Mouse (Mus musculus): Measurements from ENCODE around the gene Dnase2a. TPM values are rescaled to one million over a fixed set of nuclear protein-coding genes. Genes with fewer than 3 reads are reported as not detected.

The Dnase2a gene
- polyA plus RNA-seq, 1 experiment from 2014 or later: 17.9 TPM

- Histone ChIP-seq H3K27me3 (ENCODE audit: control insufficient read depth, insufficient read depth, low read length) (0 out of 2 replicates have a peak, but pooled peaks cover 1% of the 10 kb centered on the region), H3K4me2 (replicated peaks; ENCODE audit: low read depth, low read length) (no peak overlapping the region), H3K36me3 (ENCODE audit: control insufficient read depth, insufficient read depth, low read length) (no peaks in the 10 kb centered on the region), H3K4me1 (ENCODE audit: control insufficient read depth, insufficient read depth, low read length) (no peaks in the 10 kb centered on the region), H3K4me3 (ENCODE audit: low read depth, low read length) (no peak overlapping the region), H3K9ac (replicated peaks; ENCODE audit: low read depth, low read length) (no peak overlapping the region), H3K27ac (ENCODE audit: low read length) (no peak overlapping the region), H3K9me3 (ENCODE audit: control insufficient read depth, low read depth, low read length) (no peaks in the 10 kb centered on the region)
- no peak for ATAC-seq (ENCODE audit: insufficient number of reproducible peaks, insufficient read depth, low FRiP score, low read depth)
- 75% methylated on average over 2 of the region's 2 CpGs for WGBS
These were observed 13.2 kb downstream of the Dnase2a start for GRCm38 (mm10) chr8:84921596-84921995.

- Histone ChIP-seq H3K9ac (replicated peaks; ENCODE audit: low read depth, low read length) (no peak overlapping the region), H3K4me1 (ENCODE audit: control insufficient read depth, insufficient read depth, low read length) (0 out of 2 replicates have a peak, but pooled peaks cover 2% of the 10 kb centered on the region), H3K36me3 (ENCODE audit: control insufficient read depth, insufficient read depth, low read length) (no peaks in the 10 kb centered on the region), H3K27ac (ENCODE audit: low read length) (no peak overlapping the region), H3K4me2 (replicated peaks; ENCODE audit: low read depth, low read length) (no peak overlapping the region), H3K27me3 (ENCODE audit: control insufficient read depth, insufficient read depth, low read length) (peaks cover 13% of the 10 kb centered on the region), H3K9me3 (ENCODE audit: control insufficient read depth, low read depth, low read length) (no peaks in the 10 kb centered on the region), H3K4me3 (ENCODE audit: low read depth, low read length) (no peak overlapping the region)
- 60% methylated on average over 7 of the region's 7 CpGs for WGBS
- no peak for ATAC-seq (ENCODE audit: insufficient number of reproducible peaks, insufficient read depth, low FRiP score, low read depth)
These were observed 17.2 kb downstream of the Dnase2a start for GRCm38 (mm10) chr8:84925557-84925956.

GRCm38 (mm10) chr8:84927513-84927912 lies 19.2 kb downstream of the Dnase2a start:
- no peak overlapping the region for H3K9ac ChIP-seq (replicated peaks; ENCODE audit: low read depth, low read length)
- no peak for ATAC-seq (ENCODE audit: insufficient number of reproducible peaks, insufficient read depth, low FRiP score, low read depth)
- no peaks in the 10 kb centered on the region for H3K9me3 ChIP-seq (ENCODE audit: control insufficient read depth, low read depth, low read length)
- no peak overlapping the region for H3K27ac ChIP-seq (ENCODE audit: low read length)
- no peak overlapping the region for H3K4me2 ChIP-seq (replicated peaks; ENCODE audit: low read depth, low read length)
- peaks cover 15% of the 10 kb centered on the region for H3K27me3 ChIP-seq (ENCODE audit: control insufficient read depth, insufficient read depth, low read length)
- H3K4me3 ChIP-seq (ENCODE audit: low read depth, low read length): no peak overlapping the region
- WGBS: 75% methylated on average over 1 of the region's 1 CpGs
- 0 out of 2 replicates have a peak, but pooled peaks cover 2% of the 10 kb centered on the region for H3K4me1 ChIP-seq (ENCODE audit: control insufficient read depth, insufficient read depth, low read length)
- no peaks in the 10 kb centered on the region for H3K36me3 ChIP-seq (ENCODE audit: control insufficient read depth, insufficient read depth, low read length)

- H3K27me3 ChIP-seq (ENCODE audit: control insufficient read depth, insufficient read depth, low read length): peaks cover 15% of the 10 kb centered on the region
- 3% methylated on average over 52 of the region's 52 CpGs for WGBS
- no peak overlapping the region for H3K27ac ChIP-seq (ENCODE audit: low read length)
- peak; percentile 69; the same call in 1 of the 2 replicates for ATAC-seq (ENCODE audit: insufficient number of reproducible peaks, insufficient read depth, low FRiP score, low read depth)
- 0 out of 2 replicates have a peak, but pooled peaks cover 2% of the 10 kb centered on the region for H3K4me1 ChIP-seq (ENCODE audit: control insufficient read depth, insufficient read depth, low read length)
- no peak overlapping the region for H3K9ac ChIP-seq (replicated peaks; ENCODE audit: low read depth, low read length)
- H3K4me2 ChIP-seq (replicated peaks; ENCODE audit: low read depth, low read length): peak overlapping the region; percentile 64
- H3K4me3 ChIP-seq (ENCODE audit: low read depth, low read length): peak overlapping the region; percentile 27
- no peaks in the 10 kb centered on the region for H3K36me3 ChIP-seq (ENCODE audit: control insufficient read depth, insufficient read depth, low read length)
- no peaks in the 10 kb centered on the region for H3K9me3 ChIP-seq (ENCODE audit: control insufficient read depth, low read depth, low read length)
These were observed 20.3 kb downstream of the Dnase2a start for GRCm38 (mm10) chr8:84928456-84929306.

GRCm38 (mm10) chr8:84930582-84930981 lies 22.2 kb downstream of the Dnase2a start:
- Histone ChIP-seq H3K4me2 (replicated peaks; ENCODE audit: low read depth, low read length) (no peak overlapping the region), H3K36me3 (ENCODE audit: control insufficient read depth, insufficient read depth, low read length) (no peaks in the 10 kb centered on the region), H3K4me1 (ENCODE audit: control insufficient read depth, insufficient read depth, low read length) (peaks cover 6% of the 10 kb centered on the region; the same call in 1 of the 2 replicates), H3K9ac (replicated peaks; ENCODE audit: low read depth, low read length) (no peak overlapping the region), H3K27ac (ENCODE audit: low read length) (no peak overlapping the region), H3K4me3 (ENCODE audit: low read depth, low read length) (no peak overlapping the region), H3K27me3 (ENCODE audit: control insufficient read depth, insufficient read depth, low read length) (peaks cover 31% of the 10 kb centered on the region), H3K9me3 (ENCODE audit: control insufficient read depth, low read depth, low read length) (no peaks in the 10 kb centered on the region)
- no peak for ATAC-seq (ENCODE audit: insufficient number of reproducible peaks, insufficient read depth, low FRiP score, low read depth)
- 82% methylated on average over 13 of the region's 13 CpGs for WGBS

- Histone ChIP-seq H3K4me1 (ENCODE audit: control insufficient read depth, insufficient read depth, low read length) (peaks cover 6% of the 10 kb centered on the region; the same call in 1 of the 2 replicates), H3K27ac (ENCODE audit: low read length) (no peak overlapping the region), H3K9ac (replicated peaks; ENCODE audit: low read depth, low read length) (no peak overlapping the region), H3K27me3 (ENCODE audit: control insufficient read depth, insufficient read depth, low read length) (peaks cover 52% of the 10 kb centered on the region), H3K4me2 (replicated peaks; ENCODE audit: low read depth, low read length) (no peak overlapping the region), H3K4me3 (ENCODE audit: low read depth, low read length) (no peak overlapping the region), H3K36me3 (ENCODE audit: control insufficient read depth, insufficient read depth, low read length) (no peaks in the 10 kb centered on the region), H3K9me3 (ENCODE audit: control insufficient read depth, low read depth, low read length) (no peaks in the 10 kb centered on the region)
- no peak for ATAC-seq (ENCODE audit: insufficient number of reproducible peaks, insufficient read depth, low FRiP score, low read depth)
- WGBS: 81% methylated on average over 16 of the region's 16 CpGs
These were observed 25.6 kb downstream of the Dnase2a start for GRCm38 (mm10) chr8:84933767-84934559.

GRCm38 (mm10) chr8:84934860-84935259 lies 26.5 kb downstream of the Dnase2a start:
- Histone ChIP-seq H3K4me3 (ENCODE audit: low read depth, low read length) (no peak overlapping the region), H3K36me3 (ENCODE audit: control insufficient read depth, insufficient read depth, low read length) (no peaks in the 10 kb centered on the region), H3K27ac (ENCODE audit: low read length) (no peak overlapping the region), H3K27me3 (ENCODE audit: control insufficient read depth, insufficient read depth, low read length) (peaks cover 44% of the 10 kb centered on the region), H3K4me1 (ENCODE audit: control insufficient read depth, insufficient read depth, low read length) (peaks cover 6% of the 10 kb centered on the region; the same call in 1 of the 2 replicates), H3K9ac (replicated peaks; ENCODE audit: low read depth, low read length) (no peak overlapping the region), H3K9me3 (ENCODE audit: control insufficient read depth, low read depth, low read length) (no peaks in the 10 kb centered on the region), H3K4me2 (replicated peaks; ENCODE audit: low read depth, low read length) (no peak overlapping the region)
- no peak for ATAC-seq (ENCODE audit: insufficient number of reproducible peaks, insufficient read depth, low FRiP score, low read depth)
- WGBS: 1% methylated on average over 15 of the region's 15 CpGs

GRCm38 (mm10) chr8:84935489-84935888 lies 27.1 kb downstream of the Dnase2a start:
- peaks cover 39% of the 10 kb centered on the region for H3K27me3 ChIP-seq (ENCODE audit: control insufficient read depth, insufficient read depth, low read length)
- 5% methylated on average over 14 of the region's 14 CpGs for WGBS

More at GRCm38 (mm10) chr8:84935489-84935888, 27.1 kb downstream of the Dnase2a start:
- Histone ChIP-seq H3K4me3 (ENCODE audit: low read depth, low read length) (no peak overlapping the region), H3K9me3 (ENCODE audit: control insufficient read depth, low read depth, low read length) (no peaks in the 10 kb centered on the region), H3K4me2 (replicated peaks; ENCODE audit: low read depth, low read length) (no peak overlapping the region), H3K27ac (ENCODE audit: low read length) (no peak overlapping the region), H3K9ac (replicated peaks; ENCODE audit: low read depth, low read length) (no peak overlapping the region), H3K4me1 (ENCODE audit: control insufficient read depth, insufficient read depth, low read length) (peaks cover 6% of the 10 kb centered on the region; the same call in 1 of the 2 replicates), H3K36me3 (ENCODE audit: control insufficient read depth, insufficient read depth, low read length) (no peaks in the 10 kb centered on the region)
- ATAC-seq (ENCODE audit: insufficient number of reproducible peaks, insufficient read depth, low FRiP score, low read depth): peak; percentile 25; the same call in 1 of the 2 replicates

All from stomach, embryonic 14.5 days (tissue).